Mouse (Mus musculus): ENCODE data around the gene Ppa2.

Ppa2 gene

DNA sequence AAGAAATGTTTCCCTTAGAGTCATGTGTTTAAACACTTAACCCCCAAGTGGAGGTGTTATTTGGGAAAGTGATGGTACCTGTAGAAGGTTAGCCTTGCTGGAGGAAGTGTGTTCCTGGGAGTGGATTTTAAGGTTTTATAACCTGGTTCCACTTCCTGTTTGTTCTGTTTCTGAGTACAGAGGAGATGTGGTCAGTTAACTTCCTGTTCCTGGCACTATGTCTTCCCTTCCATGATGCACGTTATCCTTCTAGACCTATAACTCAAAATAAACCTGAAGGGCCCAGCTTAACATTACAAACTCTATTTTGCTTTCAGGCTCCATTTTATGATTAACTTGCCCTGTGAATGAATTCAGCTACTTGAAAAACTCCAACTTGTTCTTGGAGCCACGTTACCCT, 84.6 kb downstream of the Ppa2 start:
- DNase-seq (ENCODE audit: low read depth), result no peak

DNA sequence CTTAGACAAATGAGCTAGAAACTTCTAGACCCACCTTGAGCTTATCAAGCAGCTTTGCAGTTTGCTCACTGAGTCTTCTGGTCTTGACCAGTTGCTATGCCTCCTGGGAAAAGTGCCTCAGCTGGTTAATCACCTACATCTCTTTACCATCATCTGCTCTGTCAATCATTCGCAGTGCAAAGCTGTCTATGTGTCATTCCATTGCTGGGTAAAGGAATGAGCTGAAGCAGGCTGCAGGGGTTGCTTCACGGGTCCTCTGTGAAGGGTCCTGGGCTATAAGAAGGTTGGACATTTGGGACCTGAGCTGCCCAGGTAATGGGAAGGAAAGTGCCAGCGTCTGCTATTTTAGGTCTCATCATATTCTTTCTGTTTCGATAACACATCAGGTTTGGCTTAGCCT, 93.9 kb downstream of the Ppa2 start:
- no peak for DNase-seq (ENCODE audit: low read depth)

DNA sequence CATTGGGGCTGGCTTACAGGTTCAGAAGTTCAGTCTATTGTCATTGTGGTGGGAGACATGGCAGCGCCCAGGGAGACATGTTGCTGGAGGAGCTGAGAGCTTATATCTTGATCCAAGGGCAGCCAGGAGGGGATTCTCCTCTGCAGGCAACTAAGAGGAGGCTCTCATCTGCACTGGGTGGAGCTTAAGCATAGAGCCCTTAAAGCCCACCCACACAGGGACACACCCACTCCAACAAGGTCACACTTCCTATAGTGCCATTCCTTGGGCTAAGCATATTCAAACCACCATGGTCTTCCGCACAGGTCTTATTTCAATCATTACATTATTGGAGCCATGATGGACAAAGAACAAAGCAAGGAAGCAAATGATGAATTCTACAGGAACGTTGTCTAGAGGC, 95.7 kb downstream of the Ppa2 start:
- no peak for DNase-seq (ENCODE audit: low read depth)

DNA sequence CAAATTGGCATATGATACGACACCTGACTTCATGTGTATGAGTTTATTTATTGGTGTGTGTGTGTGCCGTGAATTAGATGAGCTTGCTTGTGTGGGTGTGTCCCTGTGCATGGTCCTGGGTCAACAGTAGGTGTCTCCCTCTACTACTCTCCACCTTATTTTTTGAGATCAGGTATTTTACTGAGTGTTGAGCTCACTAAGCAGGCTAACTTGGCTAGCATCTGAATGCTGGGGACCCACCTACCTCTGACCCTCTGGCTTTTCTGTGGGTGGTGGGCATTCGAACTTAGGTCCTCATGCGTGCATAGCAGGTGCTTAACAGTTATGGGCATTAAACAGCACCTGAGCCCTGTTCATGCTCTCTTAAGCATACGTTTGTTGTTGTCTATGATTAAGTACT, 96.3 kb downstream of the Ppa2 start:
- no peak for DNase-seq (ENCODE audit: low read depth)

DNA sequence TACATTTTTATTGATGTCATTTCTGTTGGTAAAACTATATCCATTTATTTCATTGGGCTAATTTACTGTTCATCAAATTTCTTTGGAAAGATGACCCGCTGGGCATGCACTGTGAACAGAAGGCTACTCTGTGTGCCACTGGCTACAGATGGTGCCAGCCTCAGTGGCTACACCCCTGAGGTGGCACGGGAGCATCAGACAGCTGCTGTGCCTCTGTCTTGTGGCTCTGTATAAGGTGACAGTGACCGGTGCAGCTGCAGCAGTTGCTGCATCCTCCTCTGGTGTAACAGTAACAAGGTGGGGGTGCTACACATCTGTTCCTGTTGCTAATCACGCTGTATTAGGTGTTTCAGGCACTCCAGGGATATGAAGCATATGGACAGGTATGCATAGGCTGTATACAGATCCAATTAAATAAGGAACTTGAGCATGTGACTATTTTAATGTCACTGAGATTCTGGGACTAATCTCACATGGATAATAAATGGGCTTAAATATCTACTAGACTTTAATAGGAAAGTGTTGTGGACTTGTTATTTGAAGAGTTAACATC, 101.3 kb downstream of the Ppa2 start:
- DNase-seq (ENCODE audit: low read depth), result no peak

DNA sequence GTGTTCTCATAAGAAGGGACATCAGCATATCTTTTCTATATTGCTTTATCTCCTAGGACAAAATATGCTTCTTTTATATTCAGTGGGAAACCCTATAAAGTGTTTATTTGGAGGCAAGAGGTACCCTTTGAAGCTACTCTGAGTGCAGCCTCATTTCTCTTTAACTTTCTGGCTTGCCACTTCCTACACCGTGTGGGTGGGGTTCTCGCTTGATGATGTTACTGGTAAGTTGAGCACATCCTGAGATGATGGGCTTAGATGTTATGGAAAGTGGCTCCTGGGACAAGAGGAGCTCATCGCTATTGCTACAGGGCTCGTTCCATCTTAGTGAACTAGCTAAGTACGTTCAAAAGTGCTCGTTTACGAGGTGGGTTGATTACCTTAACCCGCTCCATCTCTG, 101.9 kb downstream of the Ppa2 start:
- DNase-seq (ENCODE audit: low read depth), result no peak

DNA sequence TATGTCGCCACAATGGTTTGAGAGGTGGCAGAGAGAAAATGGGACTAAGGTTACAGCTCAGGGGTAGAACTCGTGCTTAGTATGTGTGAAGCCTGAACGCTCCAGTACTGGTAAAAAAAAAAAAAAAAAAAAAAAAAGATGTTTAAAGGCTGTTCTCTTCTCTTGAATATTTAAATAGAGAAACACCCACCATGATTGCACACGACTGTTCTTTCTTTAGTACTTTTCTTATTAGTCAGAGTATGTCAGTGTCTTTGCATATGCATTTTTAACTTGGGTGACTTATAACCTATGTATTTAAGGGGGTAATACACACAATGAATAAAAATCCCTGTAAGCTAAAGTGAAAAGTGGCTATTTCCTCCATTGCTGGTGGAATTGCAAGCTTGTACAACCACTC, 104.8 kb downstream of the Ppa2 start:
- no peak for DNase-seq (ENCODE audit: low read depth)

DNA sequence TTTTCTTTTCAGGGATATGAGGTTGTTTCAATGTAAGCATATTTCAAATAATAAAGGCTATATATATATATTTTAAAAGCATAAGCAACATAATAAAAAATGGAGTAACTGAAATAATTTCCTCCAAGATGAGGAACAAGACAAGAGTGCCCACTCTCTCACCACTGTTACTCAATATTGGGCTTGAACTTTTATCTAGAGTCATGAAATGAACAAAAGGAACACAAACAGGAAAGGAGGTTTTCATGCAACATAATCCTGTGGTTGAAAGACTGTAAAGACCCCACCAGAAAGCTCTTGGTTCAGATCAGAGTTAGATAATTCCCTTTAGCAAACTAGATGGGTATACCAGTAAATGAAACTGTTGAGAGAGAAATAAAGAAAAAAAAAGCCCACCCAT, 113.2 kb downstream of the Ppa2 start:
- DNase-seq (ENCODE audit: low read depth), result no peak
